Mouse (Mus musculus) gastrocnemius, adult 18-20 months (tissue): Measurements from ENCODE around the gene Spag7. TPM values are rescaled to one million over a fixed set of nuclear protein-coding genes. Genes with fewer than 3 reads are reported as not detected.

Source experiments
- DNase-seq: peaks from one replicate; pipeline ENCODE4 v3.0.0; 2021; ENCODE audit warnings: low spot score
- total RNA-seq, 2 experiments: library from RNA; stranded (reverse); gene quantifications; 2 replicates each; pipeline ENCODE4 v1.2.3; 2021

The Spag7 gene
- total RNA-seq, 2 experiments from 2014 or later: 83.4 to 103 TPM

- no peak for DNase-seq
These were observed 24.6 kb downstream of the Spag7 start for GRCm38 (mm10) chr11:70644564-70645103.

GRCm38 (mm10) chr11:70643051-70643450 is 26.2 kb downstream of the Spag7 start:
- no peak for DNase-seq

- no peak for DNase-seq
These were observed 28.0 kb downstream of the Spag7 start for GRCm38 (mm10) chr11:70641241-70641640.

GRCm38 (mm10) chr11:70639976-70640375 is 29.2 kb downstream of the Spag7 start:
- DNase-seq: no peak

- DNase-seq: no peak
These were observed 30.4 kb downstream of the Spag7 start, which contains the start of gene Gp1ba for GRCm38 (mm10) chr11:70638714-70639278. Gene Gp1ba (plus strand): TSS chr11:70639122.

- DNase-seq: no peak
These were observed 30.9 kb downstream of the Spag7 start for GRCm38 (mm10) chr11:70638293-70638692.

- DNase-seq: no peak
These were observed 31.5 kb downstream of the Spag7 start for GRCm38 (mm10) chr11:70637764-70638163.

- no peak for DNase-seq
These were observed 33.6 kb downstream of the Spag7 start for GRCm38 (mm10) chr11:70635601-70636000.

GRCm38 (mm10) chr11:70630129-70630528 is 39.1 kb downstream of the Spag7 start:
- DNase-seq: no peak

GRCm38 (mm10) chr11:70629557-70629956 is 39.7 kb downstream of the Spag7 start:
- no peak for DNase-seq

- DNase-seq: no peak
These were observed 40.8 kb downstream of the Spag7 start for GRCm38 (mm10) chr11:70628431-70628830.

- no peak for DNase-seq
These were observed 42.3 kb downstream of the Spag7 start for GRCm38 (mm10) chr11:70626877-70627276.

- no peak for DNase-seq
These were observed 43.7 kb downstream of the Spag7 start for GRCm38 (mm10) chr11:70625473-70625872.

GRCm38 (mm10) chr11:70623053-70623742 is 46.0 kb downstream of the Spag7 start:
- DNase-seq: no peak

- peak; percentile 70 for DNase-seq
These were observed 47.0 kb downstream of the Spag7 start for GRCm38 (mm10) chr11:70621972-70622814.

GRCm38 (mm10) chr11:70619101-70619500 is 50.1 kb downstream of the Spag7 start, which contains the start of gene Chrne:
Gene Chrne (minus strand): TSS chr11:70619216.
- DNase-seq: peak; percentile 68

GRCm38 (mm10) chr11:70615516-70616093 is 53.6 kb downstream of the Spag7 start, which contains the start of gene 4930544D05Rik:
Gene 4930544D05Rik (plus strand): TSS chr11:70615848.
- DNase-seq: no peak

- peak; percentile 62 for DNase-seq
These were observed 54.1 kb downstream of the Spag7 start for GRCm38 (mm10) chr11:70615074-70615473.
